Mouse (Mus musculus) liver, embryonic 14.5 days (tissue): Measurements from ENCODE around the gene Acoxl. TPM values are rescaled to one million over a fixed set of nuclear protein-coding genes. Genes with fewer than 3 reads are reported as not detected.

ENCODE experiments used
- ATAC-seq: fragments of 200-750 bp; cut with Nextera tagmentation; 2 replicates; pipeline ENCODE4 v1.8.0; 2017; ENCODE audit warnings: moderate number of reproducible peaks, mild to moderate bottlenecking, moderate library complexity; ENCODE audit not compliant: insufficient read depth
- DNase-seq, 3 experiments: peaks; one replicate each; pipeline ENCODE4 v3.0.0-alpha.2; 2012 to 2013; ENCODE audit warnings: low read depth in 3 of 3, low spot score in 3 of 3
- H3K27ac ChIP-seq: fragments of 300-500 bp; sonication (generic); 2 replicates; pipeline ENCODE4 v1.5.1; 2014; ENCODE audit warnings: moderate library complexity, mild to moderate bottlenecking, control low read depth, inconsistent platforms
- H3K27me3 ChIP-seq: fragments of 300-500 bp; sonication (generic); 2 replicates; pipeline ENCODE4 v1.6.1; 2014; ENCODE audit warnings: mild to moderate bottlenecking, low read length, moderate library complexity; ENCODE audit not compliant: control insufficient read depth, insufficient read depth
- H3K36me3 ChIP-seq: fragments of 300-500 bp; sonication (generic); replicated peaks from 2 replicates; pipeline ENCODE4 v1.6.1; 2014; ENCODE audit warnings: low read depth; ENCODE audit not compliant: control insufficient read depth, insufficient read depth
- H3K4me1 ChIP-seq, 2 experiments: fragments of 200-500 bp in 1 of 2; fragments of 300-500 bp in 1 of 2; sonication (generic) in 1 of 2; replicated peaks; 2 replicates each; pipeline ENCODE4 v1.6.1; 2012 to 2014; ENCODE audit warnings: antibody characterized with exemption in 1 of 2, inconsistent platforms in 1 of 2, low read length in 1 of 2; ENCODE audit not compliant: control insufficient read depth in 2 of 2, insufficient read depth in 2 of 2
- H3K4me2 ChIP-seq: fragments of 300-500 bp; sonication (generic); 2 replicates; pipeline ENCODE4 v1.6.1; 2014; ENCODE audit warnings: low read depth, mild to moderate bottlenecking, control low read depth, moderate library complexity
- H3K4me3 ChIP-seq, 2 experiments: fragments of 200-500 bp in 1 of 2; fragments of 300-500 bp in 1 of 2; sonication (generic) in 1 of 2; 2 replicates each; pipeline ENCODE4 v1.5.1; 2012 to 2014; ENCODE audit warnings: low read depth in 2 of 2, low read length in 2 of 2, mild to moderate bottlenecking in 2 of 2, control low read depth in 1 of 2, inconsistent platforms in 1 of 2, moderate library complexity in 1 of 2; ENCODE audit not compliant: insufficient read depth in 1 of 2
- H3K9ac ChIP-seq: fragments of 300-500 bp; sonication (generic); replicated peaks from 2 replicates; pipeline ENCODE4 v1.6.1; 2014; ENCODE audit warnings: mild to moderate bottlenecking, control low read depth, moderate library complexity
- H3K9me3 ChIP-seq: fragments of 300-500 bp; sonication (generic); 2 replicates; pipeline ENCODE4 v1.6.1; 2016; ENCODE audit warnings: low read length, mixed read lengths; ENCODE audit not compliant: control insufficient read depth
- CTCF ChIP-seq: IDR thresholded peaks from 2 replicates; pipeline ENCODE4 v1.5.1; 2016; ENCODE audit warnings: antibody characterized with exemption, low read depth, control low read depth
- EP300 ChIP-seq: IDR thresholded peaks from 2 replicates; pipeline ENCODE4 v1.6.1; 2016; ENCODE audit warnings: antibody characterized with exemption, low read depth
- WGBS: fragments of 180-500 bp; shearing (Covaris S2); extraction: QIAGEN DNeasy Blood & Tissue Kit; methylation state at CpG from one replicate; pipeline ENCODE4 v1.1.7; 2014; ENCODE audit not compliant: insufficient replicate concordance; 5-methylcytosine and 5-hydroxymethylcytosine counted together
- polyA plus RNA-seq, 2 experiments: library from polyadenylated mRNA; depleted of rRNA in 1 of 2; stranded (reverse) in 1 of 2; unstranded in 1 of 2; fragments of >200 nt; fragmentation: Nextera tagmentation in 1 of 2; extraction: Ambion mirVana in 1 of 2; gene quantifications; 2 replicates each; pipeline versions ENCODE4 v1.2.1 to v1.2.3; 2012 to 2014

Gene Acoxl
- polyA plus RNA-seq (2012; rRNA removed) (not detected in 2 replicates), polyA plus RNA-seq (2014; fragmentation: Nextera tagmentation; extraction: Ambion mirVana) (not detected in 2 replicates)

DNA sequence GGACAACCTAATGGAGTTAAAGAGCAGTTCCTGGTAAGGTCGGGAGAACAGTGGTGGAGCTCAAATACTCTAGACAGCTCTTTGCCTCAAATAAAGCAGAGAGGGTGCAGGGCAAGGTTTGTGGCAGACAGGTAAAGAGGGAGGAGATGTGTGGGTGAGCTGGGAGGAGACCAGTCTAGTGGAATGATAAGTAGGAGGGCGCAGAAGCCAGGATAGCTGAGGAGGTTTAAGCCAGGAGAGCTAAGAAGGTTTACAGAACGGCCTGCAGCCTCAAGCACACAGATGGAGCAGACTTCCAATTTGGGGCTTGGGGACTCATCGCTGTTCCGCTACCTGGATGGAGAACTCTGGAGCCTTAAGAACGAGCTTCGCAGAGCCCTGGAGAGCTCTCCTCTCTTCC lies at the start of gene Acoxl:
Gene Acoxl (plus strand): TSS at position 301 of the 400 bp plus-strand sequence.
- H3K27ac ChIP-seq = no peak within 1 kb of the TSS
- WGBS = 47% methylated on average over 7 of the region's 7 CpGs
- DNase-seq (no peak), ATAC-seq (no peak)
- H3K36me3 ChIP-seq = no peaks in the 10 kb centered on the region
- TF ChIP-seq EP300 = no peak
- no peak for TF ChIP-seq CTCF
- no peak within 1 kb of the TSS for H3K4me2 ChIP-seq
- H3K4me1 ChIP-seq = no peaks in the 10 kb centered on the region
- no peak within 1 kb of the TSS for H3K9ac ChIP-seq
- H3K4me3 ChIP-seq = no peak within 1 kb of the TSS
- no peaks in the 10 kb centered on the region for H3K9me3 ChIP-seq
- peaks cover 27% of the 10 kb centered on the region for H3K27me3 ChIP-seq

DNA sequence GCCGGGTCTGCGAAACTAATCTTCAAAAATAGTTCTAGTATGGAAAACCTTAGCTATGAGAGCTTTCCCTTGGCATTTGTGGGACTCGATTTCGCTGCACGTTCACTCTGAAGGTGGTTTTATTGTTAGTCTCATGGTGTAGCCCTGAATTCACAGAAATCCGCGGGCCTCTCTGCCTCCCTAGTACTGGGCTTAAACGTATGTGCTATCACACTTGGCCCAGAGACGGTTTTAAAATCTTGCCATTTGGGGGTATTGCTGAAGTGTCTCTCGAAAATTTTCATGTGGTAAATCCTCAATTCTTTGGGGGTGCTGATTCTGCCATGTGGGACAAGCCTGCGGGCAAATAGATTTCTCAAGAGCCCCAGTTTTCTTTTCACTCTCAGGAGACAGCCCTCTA lies 49.5 kb upstream of the Acoxl start:
- ATAC-seq = peak; percentile 55; the same call in 1 of the 2 replicates
- DNase-seq = peak in 1 of 3 experiments; percentile 22
- Histone ChIP-seq H3K4me2 (peak overlapping the region; percentile 81), H3K4me3 (peak overlapping the region; percentile 75 to 96), H3K27ac (peak overlapping the region; percentile 18), H3K9me3 (no peaks in the 10 kb centered on the region), H3K9ac (peak overlapping the region; percentile 68), H3K36me3 (no peaks in the 10 kb centered on the region), H3K4me1 (peaks cover 10 to 20% of the 10 kb centered on the region in 2 experiments), H3K27me3 (no peaks in the 10 kb centered on the region)
- 3% methylated on average over 11 of the region's 11 CpGs for WGBS
- TF ChIP-seq CTCF (no peak), EP300 (no peak)

DNA sequence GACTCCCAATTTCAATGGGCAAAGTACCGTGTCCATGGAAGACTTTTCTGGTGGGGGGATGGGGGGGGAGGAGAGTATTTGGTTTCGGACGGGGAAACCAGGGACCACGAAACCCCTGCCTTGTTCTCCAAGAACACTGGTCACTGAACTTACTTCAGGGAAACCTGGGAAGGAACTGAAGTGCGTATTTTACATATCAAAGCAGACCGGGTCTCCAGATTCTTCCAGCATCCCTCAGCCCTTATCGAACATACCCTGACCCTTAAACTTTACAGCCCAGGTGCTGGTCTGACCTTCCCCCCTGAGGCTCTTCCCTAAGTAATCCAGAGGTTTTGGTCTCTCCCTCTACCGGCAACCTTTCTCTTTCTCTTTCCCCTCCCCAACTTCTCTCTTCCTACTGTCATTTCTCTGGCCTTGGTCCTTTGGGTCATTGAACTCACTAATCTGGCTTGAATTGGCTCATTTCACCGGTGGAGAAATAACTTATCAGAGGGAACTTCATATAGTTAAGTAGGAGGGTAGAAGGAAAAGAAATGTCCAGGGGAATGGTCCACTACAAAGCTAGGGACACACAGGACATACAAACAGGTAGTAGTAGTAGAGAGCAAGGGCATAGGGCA lies 48.9 kb upstream of the Acoxl start:
- no peak for TF ChIP-seq CTCF
- TF ChIP-seq EP300 = no peak
- Histone ChIP-seq H3K9me3 (no peaks in the 10 kb centered on the region), H3K4me1 (peaks cover 10 to 20% of the 10 kb centered on the region in 2 experiments), H3K27me3 (no peaks in the 10 kb centered on the region), H3K9ac (peak overlapping the region; percentile 68), H3K4me3 (peak overlapping the region; percentile 75 to 96), H3K27ac (no peak overlapping the region), H3K36me3 (no peaks in the 10 kb centered on the region), H3K4me2 (peak overlapping the region; percentile 81)
- 24% methylated on average over 9 of the region's 9 CpGs for WGBS
- ATAC-seq (no peak), DNase-seq (no peak)

DNA sequence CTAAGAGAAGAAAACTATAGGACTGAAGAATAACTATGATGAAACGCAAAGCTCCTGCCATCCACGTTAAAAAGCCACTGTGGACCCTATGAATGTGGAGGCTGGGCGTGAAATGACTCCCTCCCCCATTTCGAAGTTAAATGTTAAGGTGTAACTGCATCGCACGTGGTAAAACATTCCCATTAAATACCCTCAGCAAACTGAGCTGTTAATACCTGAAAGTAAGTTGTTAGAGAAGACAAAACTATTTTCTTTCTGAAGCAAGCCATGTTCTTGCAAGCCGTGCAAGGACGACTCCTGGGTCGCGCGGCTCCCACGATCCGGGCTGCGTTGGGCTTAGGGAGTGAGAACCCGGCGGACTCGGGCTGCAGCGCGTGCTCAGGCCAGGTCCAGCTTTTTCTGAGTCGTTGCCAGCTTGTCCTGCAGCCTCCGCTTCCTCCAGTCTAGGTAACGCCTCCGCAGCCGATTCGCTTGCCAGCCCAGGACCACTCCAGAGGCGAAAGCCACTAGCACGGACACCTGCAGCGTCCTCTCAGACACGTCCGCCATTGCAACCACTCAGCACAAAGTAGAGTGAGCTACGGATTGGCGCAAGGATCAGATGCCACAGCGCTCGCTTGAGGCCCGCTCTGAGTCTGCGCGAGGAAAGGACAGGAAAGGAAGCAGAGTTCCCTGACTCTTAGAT lies 46.6 kb upstream of the Acoxl start, which contains the start of gene Mtln:
Gene Mtln (minus strand): TSS at position 570 of the 685 bp plus-strand sequence.
- H3K36me3 ChIP-seq = no peaks in the 10 kb centered on the region
- H3K9me3 ChIP-seq = no peaks in the 10 kb centered on the region
- peak within 1 kb of the TSS; percentile 42 for H3K27ac ChIP-seq
- 2% methylated on average over 37 of the region's 37 CpGs for WGBS
- ATAC-seq (peak; percentile 86), DNase-seq (peak; percentile 77 to 80 (median 78))
- peak within 1 kb of the TSS; percentile 77 for H3K9ac ChIP-seq
- TF ChIP-seq EP300 = no peak
- no peak for TF ChIP-seq CTCF
- H3K27me3 ChIP-seq = no peaks in the 10 kb centered on the region
- H3K4me3 ChIP-seq = peak within 1 kb of the TSS; percentile 69 to 86
- H3K4me1 ChIP-seq = peaks cover 10 to 20% of the 10 kb centered on the region in 2 experiments
- peak within 1 kb of the TSS; percentile 85 for H3K4me2 ChIP-seq

DNA sequence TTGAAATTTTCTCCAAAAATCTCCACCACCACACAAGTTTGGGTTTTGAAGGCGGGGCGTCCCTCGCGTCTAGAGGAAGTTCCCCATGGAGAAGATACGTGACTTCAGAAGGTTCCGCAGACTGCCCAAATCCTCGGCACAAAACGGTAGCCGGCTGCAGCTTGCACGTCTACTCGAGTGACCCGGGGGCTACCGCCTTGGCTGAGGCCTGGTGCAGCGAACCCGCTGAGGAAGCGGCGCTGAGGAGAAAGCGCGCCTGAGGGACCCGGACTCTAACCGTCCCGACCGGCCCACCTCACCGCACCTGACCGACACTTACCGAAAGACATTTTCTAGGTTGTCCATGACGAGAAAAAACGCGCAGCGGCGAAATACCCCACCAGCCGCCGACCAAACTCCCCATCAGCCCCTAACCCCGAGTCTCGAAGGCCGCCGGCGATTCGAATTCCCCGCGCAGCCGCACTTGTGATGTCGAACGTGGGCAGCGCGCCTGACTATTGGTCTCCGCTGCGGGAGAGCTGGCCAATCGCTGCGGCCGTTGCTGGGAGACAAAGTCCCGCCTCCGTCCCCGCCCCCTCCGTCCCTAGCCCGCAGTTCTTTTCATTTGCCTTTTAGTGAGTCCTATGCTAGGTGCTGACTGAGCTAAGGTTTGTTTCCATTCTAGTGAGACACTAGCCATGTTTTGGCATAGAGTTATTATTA lies 7.1 kb upstream of the Acoxl start, which contains the start of gene Bub1:
Gene Bub1 (minus strand): TSS at position 465 of the 702 bp plus-strand sequence.
- under 1% methylated on average over 56 of the region's 56 CpGs for WGBS
- Histone ChIP-seq H3K4me3 (peak within 1 kb of the TSS; percentile 91 to 95), H3K36me3 (peaks cover 4% of the 10 kb centered on the region), H3K4me1 (peaks cover 6 to 8% of the 10 kb centered on the region in 2 experiments), H3K9me3 (no peaks in the 10 kb centered on the region), H3K27me3 (no peaks in the 10 kb centered on the region), H3K9ac (peak within 1 kb of the TSS; percentile 87), H3K4me2 (peak within 1 kb of the TSS; percentile 84), H3K27ac (peak within 1 kb of the TSS; percentile 21; the same call in 1 of the 2 replicates)
- DNase-seq (peak; percentile 83 to 85 (median 85)), ATAC-seq (peak; percentile 98)
- TF ChIP-seq CTCF (no peak), EP300 (no peak)
